Mouse (Mus musculus): ENCODE measurements around the gene Smc5.

Gene Smc5

GRCm38 (mm10) chr19:23188986-23189385 lies 84.7 kb downstream of the Smc5 start:
- no peak for DNase-seq (ENCODE audit: low spot score)

GRCm38 (mm10) chr19:23187732-23188131 lies 86.0 kb downstream of the Smc5 start:
- no peak for DNase-seq (ENCODE audit: low spot score)

- DNase-seq (ENCODE audit: low spot score), result no peak
Measured at GRCm38 (mm10) chr19:23184068-23184467, 89.6 kb downstream of the Smc5 start.

GRCm38 (mm10) chr19:23183493-23183892 lies 90.2 kb downstream of the Smc5 start:
- DNase-seq (ENCODE audit: low spot score), result no peak

GRCm38 (mm10) chr19:23178533-23178932 lies 95.2 kb downstream of the Smc5 start:
- no peak for DNase-seq (ENCODE audit: low spot score)

GRCm38 (mm10) chr19:23175511-23175910 lies 98.2 kb downstream of the Smc5 start:
- no peak for DNase-seq (ENCODE audit: low spot score)

GRCm38 (mm10) chr19:23175090-23175489 lies 98.6 kb downstream of the Smc5 start:
- no peak for DNase-seq (ENCODE audit: low spot score)

GRCm38 (mm10) chr19:23171136-23171535 lies 102.6 kb downstream of the Smc5 start:
- DNase-seq (ENCODE audit: low spot score), result no peak

- DNase-seq (ENCODE audit: low spot score), result no peak
Measured at GRCm38 (mm10) chr19:23170476-23170875, 103.2 kb downstream of the Smc5 start.

- no peak for DNase-seq (ENCODE audit: low spot score)
Measured at GRCm38 (mm10) chr19:23169659-23170050, 104.0 kb downstream of the Smc5 start.

GRCm38 (mm10) chr19:23168899-23169658 lies 104.6 kb downstream of the Smc5 start:
- no peak for DNase-seq (ENCODE audit: low spot score)

- no peak for DNase-seq (ENCODE audit: low spot score)
Measured at GRCm38 (mm10) chr19:23166550-23167284, 107.0 kb downstream of the Smc5 start.

GRCm38 (mm10) chr19:23164651-23165240 lies 109.0 kb downstream of the Smc5 start:
- DNase-seq (ENCODE audit: low spot score), result no peak

- DNase-seq (ENCODE audit: low spot score), result no peak
Measured at GRCm38 (mm10) chr19:23163361-23163760, 110.3 kb downstream of the Smc5 start.

- DNase-seq (ENCODE audit: low spot score), result no peak
Measured at GRCm38 (mm10) chr19:23162877-23163276, 110.8 kb downstream of the Smc5 start.

GRCm38 (mm10) chr19:23162387-23162809 lies 111.3 kb downstream of the Smc5 start:
- DNase-seq (ENCODE audit: low spot score), result no peak

- no peak for DNase-seq (ENCODE audit: low spot score)
Measured at GRCm38 (mm10) chr19:23159780-23160395, 113.8 kb downstream of the Smc5 start.

Data from urinary bladder, postnatal 25 days (tissue).